Mouse (Mus musculus): ENCODE results near the gene Ralgapa1. TPM values are rescaled to one million over a fixed set of nuclear protein-coding genes. Genes with fewer than 3 reads are reported as not detected.

Gene Ralgapa1
- polyA plus RNA-seq, 1 experiment from 2014 or later: 15.9 TPM

- WGBS: 84% methylated on average over 8 of the region's 8 CpGs
- ATAC-seq (ENCODE audit: insufficient read depth, low FRiP score, low read depth): no peak
- Histone ChIP-seq H3K9me3 (no peaks in the 10 kb centered on the region), H3K27me3 (replicated peaks) (no peaks in the 10 kb centered on the region), H3K4me1 (no peaks in the 10 kb centered on the region), H3K27ac (no peak overlapping the region), H3K4me3 (replicated peaks) (no peak overlapping the region), H3K36me3 (no peaks in the 10 kb centered on the region), H3K4me2 (no peak overlapping the region), H3K9ac (no peak overlapping the region)
Observed at GRCm38 (mm10) chr12:55834891-55835290, 13.9 kb upstream of the Ralgapa1 start.

GRCm38 (mm10) chr12:55833906-55834625 is 13.1 kb upstream of the Ralgapa1 start:
- no peak overlapping the region for H3K9ac ChIP-seq
- 63% methylated on average over 9 of the region's 9 CpGs for WGBS
- no peaks in the 10 kb centered on the region for H3K27me3 ChIP-seq (replicated peaks)

GRCm38 (mm10) chr12:55832961-55833360 is 12.0 kb upstream of the Ralgapa1 start:
- no peak overlapping the region for H3K9ac ChIP-seq
- no peak overlapping the region for H3K4me3 ChIP-seq (replicated peaks)
- no peak overlapping the region for H3K27ac ChIP-seq
- no peak overlapping the region for H3K4me2 ChIP-seq
- no peaks in the 10 kb centered on the region for H3K4me1 ChIP-seq
- no peak for ATAC-seq (ENCODE audit: insufficient read depth, low FRiP score, low read depth)
- H3K9me3 ChIP-seq: no peaks in the 10 kb centered on the region
- H3K36me3 ChIP-seq: no peaks in the 10 kb centered on the region
- no peaks in the 10 kb centered on the region for H3K27me3 ChIP-seq (replicated peaks)

More at GRCm38 (mm10) chr12:55833906-55834625, 13.1 kb upstream of the Ralgapa1 start:
- Histone ChIP-seq H3K4me3 (replicated peaks) (no peak overlapping the region), H3K27ac (no peak overlapping the region), H3K4me1 (no peaks in the 10 kb centered on the region), H3K4me2 (no peak overlapping the region), H3K9me3 (no peaks in the 10 kb centered on the region), H3K36me3 (no peaks in the 10 kb centered on the region)
- no peak for ATAC-seq (ENCODE audit: insufficient read depth, low FRiP score, low read depth)

- ATAC-seq (ENCODE audit: insufficient read depth, low FRiP score, low read depth): no peak
- no peak overlapping the region for H3K9ac ChIP-seq
- no peak overlapping the region for H3K27ac ChIP-seq
- H3K9me3 ChIP-seq: no peaks in the 10 kb centered on the region
- no peaks in the 10 kb centered on the region for H3K4me1 ChIP-seq
- H3K4me3 ChIP-seq (replicated peaks): no peak overlapping the region
- 20% methylated on average over 2 of the region's 2 CpGs for WGBS
- H3K27me3 ChIP-seq (replicated peaks): no peaks in the 10 kb centered on the region
- no peaks in the 10 kb centered on the region for H3K36me3 ChIP-seq
- no peak overlapping the region for H3K4me2 ChIP-seq
Observed at GRCm38 (mm10) chr12:55831101-55831500, 10.1 kb upstream of the Ralgapa1 start.

- H3K36me3 ChIP-seq: no peaks in the 10 kb centered on the region
- H3K4me2 ChIP-seq: no peak overlapping the region
- no peak for ATAC-seq (ENCODE audit: insufficient read depth, low FRiP score, low read depth)
Observed at GRCm38 (mm10) chr12:55825537-55825936, 4.6 kb upstream of the Ralgapa1 start.

GRCm38 (mm10) chr12:55824027-55824426 is 3.1 kb upstream of the Ralgapa1 start:
- no peak for ATAC-seq (ENCODE audit: insufficient read depth, low FRiP score, low read depth)
- WGBS: 77% methylated on average over 6 of the region's 6 CpGs
- H3K27me3 ChIP-seq (replicated peaks): no peaks in the 10 kb centered on the region

More at GRCm38 (mm10) chr12:55825537-55825936, 4.6 kb upstream of the Ralgapa1 start:
- no peaks in the 10 kb centered on the region for H3K9me3 ChIP-seq
- no peak overlapping the region for H3K27ac ChIP-seq
- 82% methylated on average over 2 of the region's 2 CpGs for WGBS
- H3K4me3 ChIP-seq (replicated peaks): no peak overlapping the region
- no peak overlapping the region for H3K9ac ChIP-seq
- H3K4me1 ChIP-seq: no peaks in the 10 kb centered on the region
- no peaks in the 10 kb centered on the region for H3K27me3 ChIP-seq (replicated peaks)

GRCm38 (mm10) chr12:55820119-55820660 is 777 bp downstream of the Ralgapa1 start:
- H3K4me3 ChIP-seq (replicated peaks): peak overlapping the region; percentile 95
- H3K4me1 ChIP-seq: no peaks in the 10 kb centered on the region
- peak overlapping the region; percentile 84 for H3K9ac ChIP-seq
- WGBS: under 1% methylated on average over 35 of the region's 35 CpGs
- peak overlapping the region; percentile 94 for H3K27ac ChIP-seq
- no peaks in the 10 kb centered on the region for H3K36me3 ChIP-seq
- H3K9me3 ChIP-seq: no peaks in the 10 kb centered on the region
- ATAC-seq (ENCODE audit: insufficient read depth, low FRiP score, low read depth): peak; percentile 41
- no peaks in the 10 kb centered on the region for H3K27me3 ChIP-seq (replicated peaks)
- H3K4me2 ChIP-seq: peak overlapping the region; percentile 62

More at GRCm38 (mm10) chr12:55824027-55824426, 3.1 kb upstream of the Ralgapa1 start:
- Histone ChIP-seq H3K4me1 (no peaks in the 10 kb centered on the region), H3K4me2 (no peak overlapping the region), H3K36me3 (no peaks in the 10 kb centered on the region), H3K9me3 (no peaks in the 10 kb centered on the region), H3K27ac (no peak overlapping the region), H3K9ac (no peak overlapping the region), H3K4me3 (replicated peaks) (no peak overlapping the region)

GRCm38 (mm10) chr12:55816488-55816887 is 4.5 kb downstream of the Ralgapa1 start:
- Histone ChIP-seq H3K27ac (no peak overlapping the region), H3K9me3 (no peaks in the 10 kb centered on the region), H3K36me3 (no peaks in the 10 kb centered on the region), H3K4me3 (replicated peaks) (no peak overlapping the region), H3K9ac (no peak overlapping the region), H3K27me3 (replicated peaks) (no peaks in the 10 kb centered on the region), H3K4me2 (no peak overlapping the region), H3K4me1 (no peaks in the 10 kb centered on the region)
- 91% methylated on average over 5 of the region's 5 CpGs for WGBS
- no peak for ATAC-seq (ENCODE audit: insufficient read depth, low FRiP score, low read depth)

GRCm38 (mm10) chr12:55805035-55805434 is 15.9 kb downstream of the Ralgapa1 start:
- ATAC-seq (ENCODE audit: insufficient read depth, low FRiP score, low read depth): no peak
- H3K27ac ChIP-seq: no peak overlapping the region
- H3K9me3 ChIP-seq: no peaks in the 10 kb centered on the region
- no peak overlapping the region for H3K9ac ChIP-seq
- H3K36me3 ChIP-seq: no peaks in the 10 kb centered on the region
- no peaks in the 10 kb centered on the region for H3K4me1 ChIP-seq
- 46% methylated on average over 3 of the region's 3 CpGs for WGBS
- no peak overlapping the region for H3K4me2 ChIP-seq
- no peaks in the 10 kb centered on the region for H3K27me3 ChIP-seq (replicated peaks)
- no peak overlapping the region for H3K4me3 ChIP-seq (replicated peaks)

- 94% methylated on average over 4 of the region's 4 CpGs for WGBS
- ATAC-seq (ENCODE audit: insufficient read depth, low FRiP score, low read depth): no peak
- Histone ChIP-seq H3K4me3 (replicated peaks) (no peak overlapping the region), H3K4me1 (no peaks in the 10 kb centered on the region), H3K36me3 (no peaks in the 10 kb centered on the region), H3K9ac (no peak overlapping the region), H3K27ac (no peak overlapping the region), H3K4me2 (no peak overlapping the region), H3K27me3 (replicated peaks) (no peaks in the 10 kb centered on the region), H3K9me3 (no peaks in the 10 kb centered on the region)
Observed at GRCm38 (mm10) chr12:55801131-55801530, 19.8 kb downstream of the Ralgapa1 start.

- Histone ChIP-seq H3K4me2 (no peak overlapping the region), H3K36me3 (no peaks in the 10 kb centered on the region), H3K27me3 (replicated peaks) (no peaks in the 10 kb centered on the region), H3K27ac (no peak overlapping the region), H3K4me3 (replicated peaks) (no peak overlapping the region), H3K4me1 (no peaks in the 10 kb centered on the region), H3K9me3 (no peaks in the 10 kb centered on the region), H3K9ac (no peak overlapping the region)
- 78% methylated on average over 5 of the region's 5 CpGs for WGBS
- no peak for ATAC-seq (ENCODE audit: insufficient read depth, low FRiP score, low read depth)
Observed at GRCm38 (mm10) chr12:55800144-55800543, 20.8 kb downstream of the Ralgapa1 start.

GRCm38 (mm10) chr12:55798745-55799144 is 22.2 kb downstream of the Ralgapa1 start:
- Histone ChIP-seq H3K9me3 (no peaks in the 10 kb centered on the region), H3K27ac (no peak overlapping the region), H3K4me1 (no peaks in the 10 kb centered on the region), H3K4me2 (no peak overlapping the region), H3K27me3 (replicated peaks) (no peaks in the 10 kb centered on the region), H3K36me3 (no peaks in the 10 kb centered on the region), H3K9ac (no peak overlapping the region), H3K4me3 (replicated peaks) (no peak overlapping the region)
- 77% methylated on average over 4 of the region's 4 CpGs for WGBS
- ATAC-seq (ENCODE audit: insufficient read depth, low FRiP score, low read depth): no peak
